Mouse (Mus musculus): ENCODE measurements at regions not wholly inside any gene's neighbourhood (a gene's known extent, or its start where the extent isn't known, plus 50 kb on each side); places are given as distances from the start of the nearest gene placed in this dataset.

- no peak for DNase-seq
These were observed 62.2 kb upstream of the Blcap start for GRCm38 (mm10) chr2:157633286-157633685.

GRCm38 (mm10) chr2:157635670-157636069 lies 64.6 kb upstream of the Blcap start:
- peak; percentile 78 to 92 for DNase-seq

DNA sequence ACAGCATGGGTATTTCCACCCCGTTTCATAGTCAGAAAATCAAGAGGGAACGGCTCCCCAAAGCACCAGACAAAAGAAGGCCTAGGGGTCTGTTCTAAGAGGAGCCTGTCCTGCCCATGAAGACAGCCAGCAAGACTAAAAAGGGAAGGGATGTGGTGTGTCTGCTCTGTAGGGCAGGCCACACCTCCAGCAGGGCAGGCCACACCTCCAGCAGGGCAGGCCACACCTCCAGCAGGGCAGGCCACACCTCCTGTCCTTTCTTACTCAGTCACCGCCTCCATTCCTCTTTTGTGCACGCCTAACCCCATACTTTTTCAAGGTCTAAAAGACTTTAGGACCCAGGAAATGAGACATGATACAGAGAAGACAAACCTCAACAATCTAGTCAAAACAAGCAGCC lies 69.8 kb upstream of the Blcap start:
- DNase-seq = no peak

GRCm38 (mm10) chr2:157663584-157664375 lies 73.4 kb upstream of the Ctnnbl1 start:
- peak in 1 of 2 experiments; percentile 40 for DNase-seq

- no peak for DNase-seq
These were observed 72.7 kb upstream of the Ctnnbl1 start for GRCm38 (mm10) chr2:157664481-157664880.

DNA sequence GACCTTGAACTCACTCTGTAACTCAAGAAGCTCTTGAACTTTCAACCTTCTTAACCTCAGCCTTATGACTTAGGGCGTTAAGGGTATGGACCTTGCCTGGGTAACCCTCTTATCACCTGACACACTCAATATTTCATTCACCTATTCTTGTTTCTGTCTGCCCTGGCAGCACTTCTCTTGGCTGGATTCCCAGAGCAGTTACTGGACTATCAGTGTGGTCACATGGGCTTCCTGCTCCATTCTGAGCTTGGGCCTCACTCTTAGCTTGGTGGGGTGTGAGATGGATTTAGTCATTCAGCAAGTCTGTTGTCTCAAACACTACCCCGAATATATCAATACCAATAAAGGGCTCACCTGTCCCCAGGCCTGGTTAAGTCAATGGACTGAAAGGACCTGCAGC lies 67.0 kb upstream of the Ctnnbl1 start:
- DNase-seq = no peak

- DNase-seq = no peak
These were observed 62.3 kb upstream of the Ctnnbl1 start for GRCm38 (mm10) chr2:157674906-157675305.

GRCm38 (mm10) chr2:157676396-157677176 lies 60.6 kb upstream of the Ctnnbl1 start:
- no peak for DNase-seq

- DNase-seq = peak; percentile 35 to 38
These were observed 59.9 kb upstream of the Ctnnbl1 start for GRCm38 (mm10) chr2:157677262-157677661.

GRCm38 (mm10) chr2:157681931-157682330 lies 55.3 kb upstream of the Ctnnbl1 start:
- DNase-seq = no peak

All from kidney, adult 8-10 months (tissue).